Mouse (Mus musculus): ENCODE data around the gene Mrtfb. TPM values are rescaled to one million over a fixed set of nuclear protein-coding genes. Genes with fewer than 3 reads are reported as not detected.

Gene Mrtfb
- polyA plus RNA-seq, 1 experiment, result 18.6 TPM

DNA sequence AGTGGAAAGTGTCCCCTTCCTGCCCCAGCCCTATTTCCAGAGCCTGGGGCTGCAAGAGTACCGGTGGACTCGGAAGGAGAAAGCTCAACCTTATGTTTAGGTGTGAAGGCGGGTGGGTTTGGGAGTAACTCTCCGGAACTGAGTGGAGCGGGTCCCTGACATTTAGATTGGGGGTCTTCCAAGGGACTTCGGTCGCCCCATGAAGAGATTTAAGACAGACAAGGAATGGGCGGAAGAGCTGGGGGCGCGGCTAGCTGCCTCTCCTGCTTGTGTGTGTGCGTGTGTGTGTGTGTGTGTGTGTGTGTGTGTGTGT lies 190.6 kb downstream of the Mrtfb start:
- 0 out of 2 replicates have a peak, but pooled peaks cover 2% of the 10 kb centered on the region for H3K4me1 ChIP-seq (ENCODE audit: control insufficient read depth, insufficient read depth, low read length)
- TF ChIP-seq POLR2A (IDR thresholded peaks at IDR 0.05; ENCODE audit: borderline replicate concordance, insufficient read depth, low read length), result no peak
- no peak for TF ChIP-seq CTCF (IDR thresholded peaks at IDR 0.05; ENCODE audit: borderline replicate concordance, insufficient read depth, low read depth, low read length)
- no peaks in the 10 kb centered on the region for H3K27me3 ChIP-seq (ENCODE audit: control insufficient read depth, insufficient read depth, low read length)
- 7% methylated on average over 11 of the region's 11 CpGs for WGBS
- H3K4me3 ChIP-seq (replicated peaks; ENCODE audit: insufficient read depth, low read depth, low read length), result peak overlapping the region; percentile 84
- no peak for DNase-seq
- no peak overlapping the region for H3K27ac ChIP-seq (ENCODE audit: insufficient read depth, low read length)

DNA sequence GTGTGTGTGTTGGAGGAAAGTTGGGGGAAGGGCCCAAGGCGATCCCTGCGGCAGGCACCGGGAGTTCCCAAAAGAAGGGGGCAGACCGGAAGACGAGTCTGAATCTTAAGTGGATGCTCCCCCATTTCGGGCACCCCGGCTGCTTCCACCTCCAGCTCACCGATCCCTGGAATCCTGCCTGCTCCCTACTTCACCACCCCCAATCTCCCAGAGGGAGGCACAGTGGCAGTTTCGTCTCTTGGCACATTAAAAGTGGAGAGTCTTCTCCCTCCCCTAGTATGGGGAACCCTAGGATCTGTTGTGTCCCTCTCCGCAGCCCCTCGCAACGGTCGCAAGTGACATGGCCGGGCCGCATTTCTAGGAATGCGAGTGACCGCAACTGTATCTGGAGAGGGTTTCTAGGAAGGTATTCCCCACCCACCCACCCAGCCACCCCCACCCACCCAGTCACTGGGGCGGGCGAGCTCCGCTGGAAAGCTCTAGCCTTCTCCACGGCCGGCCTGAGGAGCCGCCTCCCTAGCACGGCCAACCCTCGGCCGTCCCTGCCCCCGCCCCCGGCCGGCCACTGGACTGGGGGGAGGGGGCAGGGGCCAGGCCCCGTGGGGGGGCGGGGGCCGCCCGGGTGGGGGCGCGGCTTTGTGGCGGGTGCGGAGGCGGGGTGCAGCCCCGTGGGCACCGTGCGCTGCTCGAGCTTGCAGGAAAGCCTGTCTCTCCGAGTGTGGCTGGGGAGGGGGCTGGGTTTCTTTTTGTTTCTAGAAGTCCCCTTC lies 191.2 kb downstream of the Mrtfb start:
- DNase-seq, result peak; percentile 41 to 55
- Histone ChIP-seq H3K27ac (ENCODE audit: insufficient read depth, low read length) (no peak overlapping the region), H3K4me3 (replicated peaks; ENCODE audit: insufficient read depth, low read depth, low read length) (peak overlapping the region; percentile 84), H3K4me1 (ENCODE audit: control insufficient read depth, insufficient read depth, low read length) (peaks cover 5% of the 10 kb centered on the region; the same call in 1 of the 2 replicates), H3K27me3 (ENCODE audit: control insufficient read depth, insufficient read depth, low read length) (no peaks in the 10 kb centered on the region)
- WGBS, result 0% methylated on average over 39 of the region's 43 CpGs
- TF ChIP-seq CTCF (IDR thresholded peaks at IDR 0.05; ENCODE audit: borderline replicate concordance, insufficient read depth, low read depth, low read length), result no peak
- no peak for TF ChIP-seq POLR2A (IDR thresholded peaks at IDR 0.05; ENCODE audit: borderline replicate concordance, insufficient read depth, low read length)

DNA sequence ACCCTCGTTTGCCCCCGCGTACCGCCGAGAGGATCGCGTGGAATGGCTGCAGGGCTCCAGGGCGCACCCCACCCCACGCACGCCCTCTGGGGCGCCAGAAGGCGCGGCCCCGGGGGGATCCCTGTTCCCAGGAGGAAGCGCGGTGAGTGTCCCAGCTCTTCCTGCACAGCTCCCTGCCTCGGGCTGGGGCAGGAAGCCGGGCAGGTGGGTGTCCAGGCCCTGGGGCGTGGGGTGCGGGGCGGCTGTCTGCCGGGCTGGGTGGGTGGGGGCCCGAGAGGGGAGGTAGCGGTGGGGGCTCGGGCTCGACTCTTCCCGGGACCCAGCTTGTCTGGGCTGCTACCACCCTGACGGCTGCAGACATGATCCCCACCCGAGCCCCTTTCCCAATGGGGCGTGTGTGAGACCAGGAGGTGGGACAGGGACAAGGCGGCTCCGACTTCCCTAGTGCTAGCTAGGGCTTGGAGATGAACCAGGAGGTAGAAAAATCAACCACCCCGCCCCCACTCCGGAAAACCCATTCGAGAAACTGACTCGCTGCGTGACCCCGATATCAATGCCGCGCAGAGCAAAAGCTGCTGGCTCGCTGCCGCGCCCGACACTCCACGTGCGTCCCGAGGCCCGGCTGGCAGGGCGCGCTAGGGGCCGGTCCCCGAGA lies 191.9 kb downstream of the Mrtfb start:
- under 1% methylated on average over 52 of the region's 52 CpGs for WGBS
- no peaks in the 10 kb centered on the region for H3K27me3 ChIP-seq (ENCODE audit: control insufficient read depth, insufficient read depth, low read length)
- peak; percentile 51 to 59 for DNase-seq
- H3K27ac ChIP-seq (ENCODE audit: insufficient read depth, low read length), result no peak overlapping the region
- peak overlapping the region; percentile 84 for H3K4me3 ChIP-seq (replicated peaks; ENCODE audit: insufficient read depth, low read depth, low read length)
- peaks cover 6% of the 10 kb centered on the region; the same call in 1 of the 2 replicates for H3K4me1 ChIP-seq (ENCODE audit: control insufficient read depth, insufficient read depth, low read length)
- TF ChIP-seq CTCF (IDR thresholded peaks at IDR 0.05; ENCODE audit: borderline replicate concordance, insufficient read depth, low read depth, low read length) (no peak), POLR2A (IDR thresholded peaks at IDR 0.05; ENCODE audit: borderline replicate concordance, insufficient read depth, low read length) (no peak)

DNA sequence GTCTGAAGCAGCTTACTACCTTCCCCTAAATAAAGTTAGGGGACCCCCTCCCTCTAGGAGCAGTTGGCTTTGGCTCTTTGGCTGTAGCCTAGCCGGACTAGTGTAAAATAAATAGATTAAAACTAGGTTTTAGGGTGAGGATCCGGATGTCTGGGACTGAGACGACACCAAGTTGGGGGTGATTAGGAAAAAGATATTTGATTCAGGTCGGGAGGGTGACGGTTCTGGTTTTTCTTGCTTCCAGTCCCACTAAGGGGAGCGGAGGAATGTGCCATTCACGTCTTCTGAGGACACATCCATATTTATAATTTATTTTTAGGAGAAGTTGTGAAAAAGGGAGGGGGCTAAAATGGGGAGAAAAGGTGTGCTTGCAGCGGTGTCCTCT lies 192.4 kb downstream of the Mrtfb start:
- TF ChIP-seq CTCF (IDR thresholded peaks at IDR 0.05; ENCODE audit: borderline replicate concordance, insufficient read depth, low read depth, low read length) (no peak), POLR2A (IDR thresholded peaks at IDR 0.05; ENCODE audit: borderline replicate concordance, insufficient read depth, low read length) (no peak)
- Histone ChIP-seq H3K27ac (ENCODE audit: insufficient read depth, low read length) (no peak overlapping the region), H3K4me1 (ENCODE audit: control insufficient read depth, insufficient read depth, low read length) (peaks cover 6% of the 10 kb centered on the region; the same call in 1 of the 2 replicates), H3K27me3 (ENCODE audit: control insufficient read depth, insufficient read depth, low read length) (no peaks in the 10 kb centered on the region), H3K4me3 (replicated peaks; ENCODE audit: insufficient read depth, low read depth, low read length) (peak overlapping the region; percentile 84)
- DNase-seq, result no peak
- 57% methylated on average over 8 of the region's 8 CpGs for WGBS

DNA sequence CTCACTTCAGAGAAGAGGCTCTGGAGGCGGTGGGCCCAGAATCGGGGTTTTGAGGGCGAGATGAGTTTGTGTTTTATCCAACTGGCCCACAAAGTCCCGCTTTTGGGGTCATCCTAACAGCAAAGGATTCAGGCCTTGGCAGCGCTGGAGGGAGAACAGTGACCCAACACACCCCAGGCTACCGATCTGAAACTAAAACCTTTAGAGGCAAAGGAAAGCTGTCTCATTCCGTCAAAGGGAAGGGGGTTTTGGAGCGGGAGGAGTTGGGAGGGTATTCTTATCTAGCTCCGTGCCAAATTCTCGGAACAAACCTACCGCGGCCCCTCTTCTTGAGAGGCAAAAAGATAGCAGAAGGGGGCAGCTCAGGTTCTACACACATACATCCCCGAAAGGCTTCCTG lies 193.2 kb downstream of the Mrtfb start:
- WGBS, result 76% methylated on average over 13 of the region's 13 CpGs
- Histone ChIP-seq H3K27ac (ENCODE audit: insufficient read depth, low read length) (no peak overlapping the region), H3K4me3 (replicated peaks; ENCODE audit: insufficient read depth, low read depth, low read length) (no peak overlapping the region), H3K4me1 (ENCODE audit: control insufficient read depth, insufficient read depth, low read length) (peaks cover 6% of the 10 kb centered on the region; the same call in 1 of the 2 replicates), H3K27me3 (ENCODE audit: control insufficient read depth, insufficient read depth, low read length) (no peaks in the 10 kb centered on the region)
- no peak for TF ChIP-seq POLR2A (IDR thresholded peaks at IDR 0.05; ENCODE audit: borderline replicate concordance, insufficient read depth, low read length)
- TF ChIP-seq CTCF (IDR thresholded peaks at IDR 0.05; ENCODE audit: borderline replicate concordance, insufficient read depth, low read depth, low read length), result no peak
- DNase-seq, result no peak

DNA sequence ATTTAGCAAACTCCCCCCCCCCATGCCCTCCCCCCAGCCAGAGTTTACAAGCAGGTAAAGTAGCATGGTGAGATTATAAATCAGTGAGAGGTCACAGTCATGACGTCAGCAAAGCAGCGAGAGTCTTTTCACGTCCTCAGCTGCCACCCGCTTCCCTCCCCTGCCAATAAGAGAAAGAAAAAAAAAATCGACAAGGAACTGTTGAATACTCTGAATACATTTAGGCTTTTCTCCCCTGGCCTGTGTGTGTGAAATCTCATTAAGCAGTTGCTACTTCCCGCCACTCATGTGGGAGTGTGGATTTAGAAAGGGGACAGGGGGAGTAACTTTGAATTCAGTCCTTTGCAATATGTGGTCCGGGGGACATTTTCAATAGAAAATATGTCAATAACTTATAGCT lies 194.6 kb downstream of the Mrtfb start:
- Histone ChIP-seq H3K4me3 (replicated peaks; ENCODE audit: insufficient read depth, low read depth, low read length) (no peak overlapping the region), H3K27me3 (ENCODE audit: control insufficient read depth, insufficient read depth, low read length) (no peaks in the 10 kb centered on the region), H3K27ac (ENCODE audit: insufficient read depth, low read length) (no peak overlapping the region), H3K4me1 (ENCODE audit: control insufficient read depth, insufficient read depth, low read length) (peaks cover 6% of the 10 kb centered on the region; the same call in 1 of the 2 replicates)
- 74% methylated on average over 7 of the region's 7 CpGs for WGBS
- no peak for DNase-seq
- TF ChIP-seq CTCF (IDR thresholded peaks at IDR 0.05; ENCODE audit: borderline replicate concordance, insufficient read depth, low read depth, low read length) (no peak), POLR2A (IDR thresholded peaks at IDR 0.05; ENCODE audit: borderline replicate concordance, insufficient read depth, low read length) (no peak)

DNA sequence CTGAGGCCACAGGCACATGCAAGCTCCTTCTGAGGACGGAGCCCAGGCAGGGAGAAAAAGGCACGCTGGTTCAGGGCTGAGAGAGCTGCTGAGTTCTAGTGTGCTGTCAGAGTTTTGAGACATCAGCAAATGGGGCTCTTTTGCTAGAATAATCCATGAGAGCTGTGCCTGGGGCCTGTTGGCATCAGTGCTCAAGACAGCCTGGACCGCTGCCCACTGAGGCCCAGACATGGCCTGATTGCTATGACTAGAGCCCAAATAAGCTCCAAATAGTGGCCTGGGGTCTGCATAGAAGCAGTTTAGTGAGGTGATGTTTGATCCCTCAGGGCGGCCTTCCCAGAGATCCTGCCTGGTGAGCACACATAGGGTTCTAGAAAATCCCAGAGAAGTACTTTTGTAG lies 195.7 kb downstream of the Mrtfb start:
- no peak for TF ChIP-seq CTCF (IDR thresholded peaks at IDR 0.05; ENCODE audit: borderline replicate concordance, insufficient read depth, low read depth, low read length)
- no peak for TF ChIP-seq POLR2A (IDR thresholded peaks at IDR 0.05; ENCODE audit: borderline replicate concordance, insufficient read depth, low read length)
- WGBS, result 61% methylated on average over 4 of the region's 4 CpGs
- no peak overlapping the region for H3K27ac ChIP-seq (ENCODE audit: insufficient read depth, low read length)

DNA sequence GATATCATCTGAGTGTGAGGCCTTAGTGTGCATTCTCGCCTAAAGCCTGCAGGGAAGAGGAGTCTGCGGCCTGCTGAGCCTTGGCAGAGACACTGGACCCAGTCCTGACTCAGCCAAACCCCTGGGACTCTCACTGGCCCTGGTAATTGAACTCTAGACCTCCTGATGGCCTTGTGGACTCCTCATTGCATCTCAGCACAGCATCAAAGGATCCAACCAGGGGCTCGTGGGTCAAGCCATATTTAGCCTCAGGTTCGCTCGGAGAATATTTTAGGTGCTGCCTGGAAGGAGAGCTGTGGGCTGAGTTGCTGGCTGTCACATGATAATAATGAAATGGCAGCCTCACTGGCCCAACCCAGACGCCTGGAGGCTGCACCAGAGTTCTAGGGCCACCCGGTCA lies 196.4 kb downstream of the Mrtfb start:
- Histone ChIP-seq H3K4me1 (ENCODE audit: control insufficient read depth, insufficient read depth, low read length) (peaks cover 6% of the 10 kb centered on the region; the same call in 1 of the 2 replicates), H3K27me3 (ENCODE audit: control insufficient read depth, insufficient read depth, low read length) (no peaks in the 10 kb centered on the region), H3K4me3 (replicated peaks; ENCODE audit: insufficient read depth, low read depth, low read length) (no peak overlapping the region), H3K27ac (ENCODE audit: insufficient read depth, low read length) (no peak overlapping the region)
- TF ChIP-seq POLR2A (IDR thresholded peaks at IDR 0.05; ENCODE audit: borderline replicate concordance, insufficient read depth, low read length), result no peak
- no peak for TF ChIP-seq CTCF (IDR thresholded peaks at IDR 0.05; ENCODE audit: borderline replicate concordance, insufficient read depth, low read depth, low read length)
- WGBS, result 74% methylated on average over 7 of the region's 7 CpGs
- DNase-seq, result no peak

More for the DNA sequence above, 195.7 kb downstream of the Mrtfb start:
- Histone ChIP-seq H3K4me3 (replicated peaks; ENCODE audit: insufficient read depth, low read depth, low read length) (no peak overlapping the region), H3K4me1 (ENCODE audit: control insufficient read depth, insufficient read depth, low read length) (peaks cover 6% of the 10 kb centered on the region; the same call in 1 of the 2 replicates), H3K27me3 (ENCODE audit: control insufficient read depth, insufficient read depth, low read length) (no peaks in the 10 kb centered on the region)
- DNase-seq, result peak in 1 of 2 experiments; percentile 39
